Mouse (Mus musculus) E14TG2a.4 (cell line): ENCODE measurements around the gene Was.

Source experiments
- CTCF ChIP-seq: conservative IDR thresholded peaks from 2 replicates; pipeline ENCODE4 v1.5.1; 2014; ENCODE audit warnings: low read length
- NANOG ChIP-seq: IDR thresholded peaks from 2 replicates; pipeline ENCODE4 v1.6.1; 2014; ENCODE audit warnings: borderline replicate concordance, low read length, mixed read lengths
- POU5F1 ChIP-seq: IDR thresholded peaks from 2 replicates; pipeline ENCODE4 v1.6.1; 2014; ENCODE audit warnings: low read length, borderline replicate concordance

GRCm38 (mm10) chrX:8135886-8136285 lies 45.6 kb upstream of the Was start:
- TF ChIP-seq POU5F1 (no peak), CTCF (no peak), NANOG (no peak)
